Mouse (Mus musculus) embryo, embryonic 11.5 days (tissue): ENCODE measurements at regions not wholly inside any gene's neighbourhood (a gene's known extent, or its start where the extent isn't known, plus 50 kb on each side); places are given as distances from the start of the nearest gene placed in this dataset.

Source experiments
- DNase-seq: peaks from one replicate; pipeline ENCODE4 v3.0.0-alpha.2; 2012; ENCODE audit warnings: low read depth, low spot score

GRCm38 (mm10) chr6:31899055-31899454, 151.0 kb upstream of the 1700012A03Rik start:
- no peak for DNase-seq

DNA sequence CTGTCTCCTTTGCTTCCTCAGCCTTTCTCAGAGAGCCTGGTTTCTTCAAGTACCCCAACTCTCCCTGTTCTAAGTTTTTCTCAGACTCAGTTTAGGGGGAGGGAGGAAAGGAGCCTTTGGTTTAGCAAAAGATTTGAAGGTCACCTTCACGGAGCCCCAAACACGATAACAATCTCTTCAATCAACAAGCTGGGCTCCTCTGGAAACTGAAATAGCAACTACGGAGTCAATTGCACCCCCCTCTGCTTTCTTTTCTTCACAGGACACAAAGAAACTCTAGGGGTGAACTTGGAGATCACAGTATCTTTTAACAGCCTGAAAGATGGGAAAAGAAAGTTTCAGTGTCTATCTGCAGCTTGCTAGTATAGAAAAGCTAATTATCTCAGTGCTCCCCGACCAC, 151.4 kb upstream of the 1700012A03Rik start:
- DNase-seq, result no peak

DNA sequence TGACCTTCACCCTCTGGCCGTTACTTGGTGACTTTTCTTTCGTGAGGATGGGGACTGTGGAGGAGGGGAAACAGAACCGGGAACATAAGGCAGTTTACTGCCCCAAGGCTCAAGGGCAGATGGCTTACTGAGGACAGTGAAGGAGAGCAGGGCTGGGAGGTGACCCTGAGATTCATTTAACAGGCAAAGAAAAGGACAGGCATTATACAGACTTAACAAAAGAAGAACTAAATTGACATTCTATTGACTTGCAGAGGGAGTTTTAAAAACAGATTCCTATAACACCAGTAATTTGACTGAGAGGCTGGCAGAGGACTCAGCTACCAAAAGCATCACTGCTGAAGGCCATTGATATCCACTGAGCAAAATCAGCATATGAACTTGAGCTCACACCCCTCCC, 153.0 kb upstream of the 1700012A03Rik start:
- DNase-seq, result no peak

- no peak for DNase-seq
These were observed 154.2 kb upstream of the 1700012A03Rik start for GRCm38 (mm10) chr6:31895835-31896234.

DNA sequence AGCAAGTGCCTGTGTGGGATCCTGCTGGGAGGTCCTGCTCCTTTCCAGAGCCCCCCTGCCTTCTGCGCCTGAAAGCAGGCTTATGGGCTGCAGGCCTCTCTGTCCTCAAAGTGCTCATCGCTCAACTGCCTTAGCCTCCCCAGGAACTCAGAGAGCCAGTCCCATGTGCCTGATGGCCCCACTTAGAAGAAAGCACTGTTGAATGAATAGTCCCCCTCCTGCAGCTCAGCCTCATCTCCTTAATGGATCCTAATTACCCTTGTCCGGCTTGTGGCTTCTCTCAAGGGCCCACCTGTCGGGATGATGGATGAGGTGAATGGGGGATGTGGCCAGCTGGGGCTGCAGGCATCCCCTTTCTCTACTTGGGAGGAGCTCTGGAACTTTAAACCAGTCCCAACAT, 163.1 kb upstream of the 1700012A03Rik start:
- peak; percentile 39 for DNase-seq

DNA sequence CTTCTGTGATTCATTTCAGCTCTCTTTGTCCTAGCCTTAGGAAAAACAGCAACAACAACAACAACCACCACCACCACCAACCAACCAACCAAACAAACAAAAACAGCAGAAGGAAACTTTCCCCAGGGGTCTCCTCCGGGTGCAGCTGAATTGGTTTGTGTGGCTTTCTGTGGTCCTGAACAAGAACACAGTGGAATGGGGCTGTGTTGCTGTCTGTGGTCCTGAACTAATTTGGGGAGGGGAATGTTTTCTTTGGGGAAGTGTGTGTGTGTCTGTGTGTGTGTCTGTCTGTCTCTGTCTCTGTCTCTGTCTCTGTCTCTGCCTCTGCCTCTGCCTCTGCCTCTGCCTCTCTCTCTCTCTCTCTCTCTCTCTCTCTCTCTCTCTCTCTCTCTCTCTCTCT, 164.8 kb upstream of the 1700012A03Rik start:
- DNase-seq, result peak; percentile 37

- peak; percentile 58 for DNase-seq
These were observed 166.3 kb upstream of the 1700012A03Rik start for GRCm38 (mm10) chr6:31883726-31884125.

- no peak for DNase-seq
These were observed 175.4 kb upstream of the 1700012A03Rik start for GRCm38 (mm10) chr6:31874616-31875015.

DNA sequence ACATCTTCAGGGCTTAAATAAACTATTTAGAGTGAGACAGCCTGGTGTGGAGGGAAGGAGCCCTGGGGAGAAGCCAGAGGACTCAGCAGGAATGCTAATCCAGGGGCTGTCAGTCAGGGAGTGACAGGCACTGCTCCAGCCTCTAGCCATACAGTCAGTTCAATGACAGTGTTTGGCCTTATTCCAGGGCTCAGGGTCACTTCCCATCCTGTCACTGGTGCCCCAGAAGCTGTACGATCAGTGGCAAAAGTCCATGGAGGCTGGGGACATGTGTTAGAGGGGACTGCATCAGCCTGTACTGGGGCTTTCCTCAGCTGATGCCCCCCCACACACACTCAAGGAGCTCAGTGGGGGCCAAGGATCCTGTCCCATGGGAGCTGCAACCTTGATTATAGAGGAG, 176.1 kb upstream of the 1700012A03Rik start:
- DNase-seq, result no peak

DNA sequence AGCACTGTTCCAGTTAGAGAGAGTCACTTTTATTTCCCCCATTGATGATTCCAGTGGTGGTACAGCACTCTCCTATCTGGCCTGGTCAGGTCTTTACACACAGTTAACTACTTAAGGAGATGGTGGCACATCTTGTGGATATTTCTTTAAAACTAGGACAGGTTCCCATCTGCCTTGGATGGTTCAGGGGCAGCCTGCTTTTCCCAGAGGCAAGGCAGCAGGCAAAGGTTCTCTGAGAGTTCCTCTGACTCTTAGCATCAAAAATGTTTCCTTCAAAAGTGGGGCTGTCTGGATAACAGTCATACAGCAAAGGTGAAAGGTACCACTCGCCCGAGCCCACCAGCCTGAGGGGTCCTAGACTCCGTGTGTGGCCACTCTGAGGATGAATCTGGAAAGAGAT, 178.3 kb upstream of the 1700012A03Rik start:
- no peak for DNase-seq

DNA sequence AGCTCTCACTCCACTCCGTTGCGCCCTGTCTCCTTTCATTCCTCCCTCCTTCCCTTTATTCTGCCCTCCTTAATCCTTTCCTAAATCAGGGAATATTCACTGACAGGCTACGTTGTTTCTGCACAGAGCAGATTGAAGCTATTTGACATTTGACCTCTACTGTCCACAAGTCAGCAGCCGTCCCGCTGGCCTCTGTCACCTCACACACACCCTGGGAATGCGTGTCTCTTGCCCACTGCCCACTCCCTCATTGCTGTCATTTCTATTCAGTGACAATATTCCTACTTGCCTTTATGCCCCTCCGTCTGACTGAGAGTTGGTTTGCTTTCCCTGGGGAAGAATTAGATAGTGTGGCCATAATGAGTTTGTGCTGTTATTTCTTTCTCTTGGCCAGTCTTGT, 188.1 kb upstream of the 1700012A03Rik start:
- no peak for DNase-seq

DNA sequence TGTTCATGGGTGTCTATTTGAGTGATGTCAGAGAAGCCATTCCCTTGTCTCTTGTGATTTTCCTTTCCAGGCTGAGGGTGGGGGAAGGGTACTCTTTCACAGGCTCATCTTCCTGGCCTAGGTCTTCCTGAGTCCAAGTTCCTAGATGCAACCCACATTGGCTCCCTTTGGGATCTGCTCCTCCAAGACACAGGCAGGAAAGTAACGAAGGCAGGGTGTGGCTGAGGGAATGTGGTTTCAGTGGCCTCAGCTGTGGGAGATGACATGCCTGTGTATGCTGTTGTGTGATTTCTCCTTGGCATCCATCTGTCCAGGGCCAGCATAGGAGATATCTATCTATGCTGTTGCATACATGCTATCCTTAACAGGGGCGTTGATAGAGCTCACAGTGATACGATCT, 190.4 kb upstream of the 1700012A03Rik start:
- DNase-seq, result no peak

DNA sequence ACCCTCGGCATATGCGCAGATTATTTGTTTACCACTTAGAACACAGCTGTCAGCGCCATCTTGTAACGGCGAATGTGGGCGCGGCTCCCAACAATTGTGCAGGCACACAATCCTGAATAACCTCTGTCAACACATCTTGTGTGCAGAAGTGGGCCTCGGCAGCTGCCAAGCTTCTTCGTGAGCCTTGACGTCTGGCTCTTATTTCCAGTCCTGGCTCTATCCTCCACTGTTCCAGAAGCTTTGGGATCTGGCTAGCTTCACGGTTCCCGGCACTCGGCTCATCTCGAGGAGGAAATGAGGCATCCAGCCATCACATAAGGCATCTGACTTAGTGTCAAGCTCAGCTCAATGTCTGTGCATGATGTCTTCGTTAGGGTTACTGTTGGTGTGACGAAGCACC, 195.8 kb upstream of the 1700012A03Rik start:
- no peak for DNase-seq

DNA sequence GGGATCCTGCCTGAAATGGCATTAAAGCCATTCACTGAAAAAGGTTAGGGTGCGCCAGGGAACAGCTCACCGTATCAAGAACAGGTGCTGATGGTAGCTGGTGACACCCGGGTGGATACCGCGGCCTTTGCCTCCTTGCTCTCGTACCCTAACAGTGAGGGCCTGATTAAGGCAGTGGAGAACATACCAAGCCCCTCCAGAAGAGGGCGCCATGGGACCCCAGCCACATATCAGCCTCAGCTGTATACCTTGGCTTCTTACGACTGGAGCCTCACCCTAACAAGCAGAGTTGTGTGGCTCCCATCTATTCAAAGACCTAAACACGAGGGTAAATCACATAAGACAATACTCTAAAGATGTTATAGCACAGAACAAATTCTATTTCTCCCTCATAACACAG, 203.7 kb upstream of the 1700012A03Rik start:
- DNase-seq, result no peak

DNA sequence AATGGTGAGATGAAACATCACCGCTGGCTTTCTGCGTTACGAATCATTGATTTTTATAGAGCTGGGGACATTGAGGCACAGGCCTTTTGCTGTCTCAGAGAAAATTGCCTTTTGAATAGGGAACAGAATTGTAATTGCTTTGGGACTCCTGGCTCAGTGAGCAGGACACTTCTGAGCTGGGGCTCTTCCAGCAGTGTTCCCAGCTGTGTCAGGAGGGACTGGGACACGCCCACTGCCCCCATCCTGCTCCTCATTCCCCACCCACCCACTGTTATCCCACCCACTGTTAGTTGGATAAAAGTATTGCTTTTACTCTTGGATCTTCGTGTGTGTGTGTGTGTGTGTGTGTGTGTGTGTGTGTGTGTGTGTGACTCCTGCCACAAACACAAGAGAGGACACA, 204.4 kb upstream of the 1700012A03Rik start:
- no peak for DNase-seq

DNA sequence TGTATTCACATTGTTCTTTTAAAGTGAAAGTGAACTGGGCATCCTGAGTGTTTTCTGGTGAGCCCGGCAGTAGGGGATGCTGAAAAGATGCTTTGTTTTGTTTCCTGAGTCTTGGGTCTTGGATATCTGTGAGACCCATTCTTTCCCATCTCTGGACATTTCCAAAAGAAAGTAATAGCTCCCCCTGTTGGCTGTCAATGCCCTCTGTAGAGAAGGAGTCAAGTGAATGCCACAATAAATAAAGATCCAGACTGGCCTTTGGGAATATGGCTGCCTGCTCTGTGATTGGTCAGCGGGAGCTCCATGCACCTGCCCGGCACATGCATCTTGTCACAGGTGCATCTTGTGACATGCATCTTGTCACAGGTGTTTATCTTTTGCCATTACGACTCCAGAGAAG, 209.4 kb upstream of the 1700012A03Rik start:
- no peak for DNase-seq

DNA sequence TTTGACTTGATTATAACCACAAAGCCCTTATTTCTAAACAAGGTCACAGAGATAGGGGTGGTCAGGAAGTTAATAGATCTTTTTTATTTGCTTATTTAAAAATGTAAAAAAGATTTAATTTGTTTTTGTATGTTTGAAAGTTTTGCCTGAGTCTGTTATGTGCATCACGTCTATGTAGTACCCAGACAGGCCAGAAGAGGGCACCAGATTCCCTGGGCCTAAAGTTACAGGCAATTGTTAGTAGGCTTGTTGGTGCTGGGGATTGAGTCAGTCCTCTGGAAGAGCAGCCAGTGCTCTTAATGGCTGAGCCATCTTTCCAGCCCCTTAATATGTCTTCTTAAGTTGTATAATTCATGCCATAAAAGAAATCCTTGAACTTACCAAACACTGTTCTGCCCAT, 211.5 kb upstream of the 1700012A03Rik start:
- DNase-seq, result no peak

DNA sequence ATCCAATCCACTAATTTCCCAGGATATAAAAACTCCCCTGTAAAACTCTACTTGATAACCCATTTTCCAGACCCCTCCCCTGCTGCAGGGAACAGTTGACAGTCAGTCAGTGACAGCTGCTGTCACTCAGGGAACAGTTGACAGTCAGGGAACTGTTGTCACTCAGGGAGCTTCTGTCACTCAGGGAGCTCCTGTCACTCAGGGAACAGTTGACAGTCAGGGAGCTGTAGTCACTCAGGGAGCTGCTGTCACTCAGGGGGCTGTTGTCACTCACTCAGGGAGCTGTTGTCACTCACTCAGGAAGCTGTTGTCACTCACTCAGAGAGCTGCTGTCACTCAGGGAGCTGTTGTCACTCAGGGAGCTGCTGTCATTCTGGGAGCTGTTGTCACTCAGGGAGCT, 214.3 kb upstream of the 1700012A03Rik start:
- DNase-seq, result no peak

DNA sequence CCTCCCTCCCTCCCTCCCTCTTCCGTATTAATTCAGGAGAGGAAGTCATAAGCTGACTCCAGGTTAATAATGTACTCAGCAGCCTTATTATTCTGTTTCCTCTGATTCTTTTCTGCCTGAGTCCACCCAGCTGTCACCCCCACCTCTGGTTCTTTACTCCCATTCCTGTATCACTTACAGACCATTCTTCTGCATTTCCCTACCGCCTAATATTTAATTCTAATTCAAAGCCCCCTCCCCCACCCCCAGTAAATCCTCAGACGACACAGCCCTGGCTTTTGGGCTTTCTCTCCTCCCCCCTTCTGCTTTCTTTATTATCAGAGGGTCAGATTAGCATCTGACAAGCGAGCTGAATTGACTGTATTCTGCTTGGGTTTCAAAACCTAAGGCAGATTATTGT, 215.5 kb upstream of the 1700012A03Rik start:
- no peak for DNase-seq

DNA sequence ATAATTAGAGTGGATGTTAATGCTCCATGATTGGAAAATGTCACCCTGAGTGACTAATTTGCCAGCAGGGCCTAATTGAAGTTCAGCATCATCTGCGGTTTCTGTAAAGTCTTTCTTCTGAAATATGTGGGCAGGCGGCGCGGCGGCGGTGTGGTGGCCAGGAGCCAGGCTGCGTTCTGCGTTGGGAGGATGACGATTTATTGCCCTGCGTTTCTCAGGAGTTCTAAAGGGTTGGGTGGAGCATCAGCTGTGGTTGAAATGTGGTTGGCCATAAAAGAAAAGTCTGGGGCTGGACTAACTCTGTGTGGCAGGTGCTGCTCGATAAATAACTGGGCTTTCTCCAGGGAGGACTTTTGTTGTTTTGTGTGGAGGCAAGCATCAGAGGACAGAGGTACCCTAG, 219.4 kb upstream of the 1700012A03Rik start:
- DNase-seq, result no peak

- no peak for DNase-seq
These were observed 226.4 kb upstream of the 1700012A03Rik start for GRCm38 (mm10) chr6:31823616-31824015.

DNA sequence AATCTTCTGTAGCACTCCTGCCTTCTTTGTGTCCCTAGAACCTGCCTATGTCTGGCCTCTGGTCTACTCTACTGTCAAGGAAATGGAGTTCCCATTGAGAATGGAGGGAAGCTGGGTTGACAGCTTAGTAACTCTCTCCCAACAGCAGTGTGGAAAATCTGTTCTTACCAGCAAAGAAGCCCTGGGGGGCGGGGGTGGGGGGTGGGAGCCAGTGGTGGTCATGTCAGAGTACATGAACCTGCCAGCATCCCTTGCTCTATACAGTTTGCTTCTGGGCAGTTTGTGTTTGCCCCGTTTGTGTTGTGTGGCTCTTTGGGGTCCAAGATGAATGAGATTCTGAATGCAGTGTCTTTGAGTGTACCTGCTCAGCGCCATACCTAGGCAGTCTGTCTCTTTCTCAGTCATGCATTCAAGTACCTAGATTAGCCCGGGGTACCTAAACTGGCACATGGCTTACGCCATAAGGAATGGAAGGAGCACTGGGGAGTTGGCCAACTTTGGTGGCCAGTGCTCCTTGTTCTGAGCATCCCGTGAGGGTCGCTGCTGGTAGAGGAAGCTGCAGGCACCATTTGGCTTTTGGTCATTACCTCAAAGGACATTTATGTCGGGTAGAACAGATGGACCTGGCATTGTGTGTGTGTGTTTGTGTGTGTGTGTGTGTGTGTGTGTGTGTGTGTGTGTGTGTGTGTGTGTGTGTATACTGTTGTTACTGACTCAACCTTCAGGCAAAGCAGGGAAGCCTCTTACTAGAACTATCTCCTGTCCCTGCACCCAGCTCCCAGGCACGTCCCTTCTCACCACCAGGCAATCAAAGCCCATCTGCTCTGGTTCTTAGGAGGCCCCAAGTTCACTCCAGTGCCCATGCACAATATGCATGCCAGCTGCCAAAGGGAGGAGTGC, 227.6 kb upstream of the 1700012A03Rik start:
- DNase-seq, result no peak

DNA sequence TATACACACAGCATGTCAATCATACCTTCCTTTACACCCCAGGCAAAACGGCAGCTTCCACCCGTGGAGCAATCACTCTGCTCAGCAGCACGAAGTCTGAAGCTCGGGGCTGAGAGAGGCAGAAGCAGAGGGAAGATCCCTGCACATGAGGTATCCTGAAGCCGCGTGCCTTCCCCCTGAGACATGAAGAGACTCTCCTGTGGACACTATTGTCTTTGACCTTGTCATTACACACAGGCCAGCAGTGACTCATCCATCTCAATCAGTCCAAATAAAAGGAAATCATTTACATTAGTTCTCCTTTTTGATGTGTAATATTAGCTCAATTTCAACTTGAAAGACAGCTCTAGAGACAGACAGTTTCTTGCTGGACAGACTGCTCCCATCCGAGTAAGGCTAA, 228.4 kb upstream of the 1700012A03Rik start:
- no peak for DNase-seq

DNA sequence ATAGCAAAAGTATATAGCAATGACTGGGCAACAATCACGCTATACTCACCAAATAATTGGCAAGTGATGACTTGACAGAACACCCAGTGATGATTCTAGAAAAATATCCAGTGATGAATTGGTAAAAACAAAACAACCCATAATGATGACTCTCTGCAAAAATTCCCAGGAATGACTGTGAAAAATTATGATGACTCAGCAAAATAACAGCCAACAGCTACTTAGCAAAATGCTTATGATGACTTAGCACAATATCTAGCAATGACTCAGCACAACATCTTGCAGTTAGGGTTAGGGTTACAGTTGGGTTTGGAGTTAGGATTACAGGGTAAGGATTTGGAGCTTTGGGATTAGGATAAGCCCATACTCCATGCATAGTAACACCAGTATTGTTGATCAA, 232.4 kb upstream of the 1700012A03Rik start:
- DNase-seq, result no peak
